Comparison of ENCODE assay signal across 16 mouse cellular contexts in the genomic region with DNA sequence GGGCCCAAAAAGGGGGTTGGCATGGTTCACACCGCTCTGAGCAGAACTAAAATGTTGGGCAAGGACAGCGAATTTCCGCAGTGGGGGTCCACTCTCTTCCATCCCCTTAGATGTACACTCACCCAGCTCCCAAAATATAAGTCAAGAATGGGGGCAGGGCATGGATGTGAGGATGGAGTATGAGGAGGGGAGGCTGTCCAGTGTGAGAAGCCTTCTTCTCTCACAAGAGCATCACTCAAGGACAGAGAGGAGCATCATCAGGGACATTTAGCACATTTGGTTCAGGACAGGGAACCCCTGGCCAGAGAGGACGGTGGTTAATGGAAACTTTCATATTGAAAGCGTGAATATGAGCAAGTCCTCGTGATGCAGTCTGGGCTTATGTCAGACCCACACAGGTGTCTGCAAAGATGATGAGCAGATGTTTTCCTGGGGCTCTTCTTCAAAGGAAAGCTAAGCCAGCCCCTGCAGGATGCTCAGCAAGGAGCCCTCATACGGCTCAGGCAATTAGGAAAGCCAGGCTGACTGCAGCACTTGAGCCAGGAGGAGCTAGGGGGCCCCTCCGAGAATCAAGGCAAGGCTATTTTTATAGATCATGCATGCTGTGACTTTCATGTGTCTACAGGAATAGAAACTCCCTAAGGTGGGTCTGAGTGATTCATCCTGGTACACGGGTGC. TPM values are rescaled to one million over a fixed set of nuclear protein-coding genes. Genes with fewer than 3 reads are reported as not detected.
DNase-seq lines count a peak whose midpoint lies in the region; ATAC-seq and TF ChIP-seq lines count a peak whose summit lies in the region.
"Had no signal": no experiment of that assay in that cellular context is flagged by ENCODE, and none has a peak within 500 bp of the region (broad histone marks: within the 10 kb centered on the region; RNA-seq: fewer than 3 reads in every experiment).

No protein-coding gene starts in this region.

- H3K36me3 ChIP-seq in stomach, embryonic 16.5 days (ENCODE audit: control insufficient read depth, insufficient read depth, low read length): no peaks in the 10 kb centered on the region
- H3K36me3 ChIP-seq: limb, embryonic 12.5 days had no signal

- 53% methylated on average over 9 of the region's 9 CpGs for WGBS in stomach, embryonic 16.5 days
- WGBS in lung, adult 2 months: 61% methylated on average over 9 of the region's 9 CpGs

- DNase-seq in frontal cortex, postnatal 10 days (ENCODE audit: low spot score in 2 of 2): no peak
- peak; percentile 45 to 67 for DNase-seq in left cerebral cortex, adult 9 months (ENCODE audit: low spot score in 2 of 2)
- no peak for DNase-seq in left cerebral cortex, adult 18-20 months (ENCODE audit: low spot score in 2 of 2)
- DNase-seq in brain, embryonic 14.5 days (ENCODE audit: low read depth): peak; percentile 54
- no peak for DNase-seq in lung, adult 2 months
- no peak for DNase-seq in gastrocnemius, postnatal 25 days
- DNase-seq: B cell, adult 2 months; embryo, embryonic 11 days; lung, postnatal 4 days had no signal

- no peak overlapping the region for H3K4me3 ChIP-seq in stomach, embryonic 16.5 days (replicated peaks; ENCODE audit: low read length)
- H3K4me3 ChIP-seq in lung, adult 2 months (replicated peaks; ENCODE audit: extremely low read depth, low read depth, low read length): no peak overlapping the region
- H3K4me3 ChIP-seq: limb, embryonic 12.5 days had no signal

- no peak for TF ChIP-seq POLR2A in brain, embryonic 14.5 days (IDR thresholded peaks at IDR 0.05; ENCODE audit: borderline replicate concordance, extremely low read depth, insufficient read depth, insufficient read length, poor library complexity, severe bottlenecking)
- TF ChIP-seq POLR2A in lung, adult 2 months (IDR thresholded peaks at IDR 0.05; ENCODE audit: borderline replicate concordance, extremely low read depth, low read depth, low read length): no peak

- peaks cover 34% of the 10 kb centered on the region for H3K4me1 ChIP-seq in stomach, embryonic 16.5 days (ENCODE audit: control insufficient read depth, insufficient read depth, low read length)
- no peaks in the 10 kb centered on the region for H3K4me1 ChIP-seq in lung, adult 2 months (ENCODE audit: control insufficient read depth, insufficient read depth, low read length)
- H3K4me1 ChIP-seq: limb, embryonic 12.5 days had no signal

- H3K27me3 ChIP-seq in stomach, embryonic 16.5 days (ENCODE audit: control insufficient read depth, insufficient read depth, low read length): no peaks in the 10 kb centered on the region

- no peak for TF ChIP-seq CTCF in brain, embryonic 14.5 days (IDR thresholded peaks at IDR 0.05; ENCODE audit: borderline replicate concordance, extremely low read depth, insufficient read depth, insufficient read length)
- no peak for TF ChIP-seq CTCF in lung, adult 2 months (IDR thresholded peaks at IDR 0.05; ENCODE audit: insufficient read depth, low read length)

- H3K4me2 ChIP-seq in stomach, embryonic 16.5 days (ENCODE audit: low read depth, low read length): no peak overlapping the region
- H3K4me2 ChIP-seq: limb, embryonic 12.5 days had no signal

- peak overlapping the region; percentile 18; the same call in 1 of the 2 replicates for H3K27ac ChIP-seq in stomach, embryonic 16.5 days (ENCODE audit: low read length)
- H3K27ac ChIP-seq: kidney, postnatal 0 days; limb, embryonic 12.5 days had no signal

- no peaks in the 10 kb centered on the region for H3K9me3 ChIP-seq in stomach, embryonic 16.5 days (replicated peaks; ENCODE audit: control insufficient read depth, low read length)
- H3K9me3 ChIP-seq: limb, embryonic 12.5 days had no signal

- no peak overlapping the region for H3K9ac ChIP-seq in stomach, embryonic 16.5 days (ENCODE audit: low read length)
- H3K9ac ChIP-seq: limb, embryonic 12.5 days had no signal

- ATAC-seq in frontal cortex, adult (ENCODE audit: low TSS enrichment): peak; percentile 82
- ATAC-seq in stomach, embryonic 16.5 days (ENCODE audit: insufficient read depth, low FRiP score): no peak

RNA-seq across cellular contexts. Expression of gene Gpr55, which starts 2.7 kb away (rescaled TPM):
- under 1 TPM; 0.09 to 0.14 TPM for total RNA-seq in left cerebral cortex, adult 18-20 months (2021)
- 0.01 TPM in 1 of 2 replicates, not detected in the other for polyA plus RNA-seq in brain, embryonic 14.5 days (2012; rRNA removed)
- 0.04 and 0.10 TPM in 2 replicates for polyA plus RNA-seq in stomach, embryonic 16.5 days (2015; fragmentation: Nextera tagmentation; extraction: Ambion mirVana)
- polyA plus RNA-seq in lung, adult 2 months (2012; rRNA removed): 0.49 and 0.58 TPM in 2 replicates
- not detected for total RNA-seq in gastrocnemius, postnatal 25 days (2021)
- total RNA-seq: gastrocnemius, adult 18-20 months had no signal
- polyA plus RNA-seq: limb, embryonic 12.5 days; stomach, embryonic 14.5 days had no signal

RNA-seq across cellular contexts. Expression of gene 4933407L21Rik, which starts 29.8 kb away (rescaled TPM):
- total RNA-seq in left cerebral cortex, adult 18-20 months (2021): 1 to 10 TPM; 5.2 to 7.7 TPM
- 6.9 and 7.5 TPM in 2 replicates for polyA plus RNA-seq in brain, embryonic 14.5 days (2012; rRNA removed)
- 0.44 and 0.51 TPM in 2 replicates for polyA plus RNA-seq in stomach, embryonic 16.5 days (2015; fragmentation: Nextera tagmentation; extraction: Ambion mirVana)
- polyA plus RNA-seq in lung, adult 2 months (2012; rRNA removed): not detected in 2 replicates
- not detected for total RNA-seq in gastrocnemius, postnatal 25 days (2021)
- polyA plus RNA-seq: limb, embryonic 12.5 days had no signal

RNA-seq across cellular contexts. Expression of gene Spata3, which starts 58.5 kb away (rescaled TPM):
- under 1 TPM; 0.37 to 0.79 TPM for total RNA-seq in left cerebral cortex, adult 18-20 months (2021)
- polyA plus RNA-seq in brain, embryonic 14.5 days (2012; rRNA removed): 0.14 and 0.29 TPM in 2 replicates
- polyA plus RNA-seq in stomach, embryonic 16.5 days (2015; fragmentation: Nextera tagmentation; extraction: Ambion mirVana): not detected in 2 replicates
- 0.21 TPM in 1 of 2 replicates, not detected in the other for polyA plus RNA-seq in lung, adult 2 months (2012; rRNA removed)
- not detected for total RNA-seq in gastrocnemius, postnatal 25 days (2021)
- total RNA-seq: gastrocnemius, adult 18-20 months; neutrophil, adult 5-6 weeks had no signal
- polyA plus RNA-seq: limb, embryonic 12.5 days; stomach, embryonic 14.5 days had no signal

Comparison
In these comparisons a context has a peak if more than half of its experiments do, and no peak if none do; other contexts are left out.
1. DNase-seq: peak in left cerebral cortex, adult 9 months (2 of 2) and brain, embryonic 14.5 days (single experiment); none in frontal cortex, postnatal 10 days (0 of 2), left cerebral cortex, adult 18-20 months (0 of 2), lung, adult 2 months (single experiment) and gastrocnemius, postnatal 25 days (single experiment).